Mouse (Mus musculus): ENCODE results near the gene Calhm3.

Gene Calhm3

DNA sequence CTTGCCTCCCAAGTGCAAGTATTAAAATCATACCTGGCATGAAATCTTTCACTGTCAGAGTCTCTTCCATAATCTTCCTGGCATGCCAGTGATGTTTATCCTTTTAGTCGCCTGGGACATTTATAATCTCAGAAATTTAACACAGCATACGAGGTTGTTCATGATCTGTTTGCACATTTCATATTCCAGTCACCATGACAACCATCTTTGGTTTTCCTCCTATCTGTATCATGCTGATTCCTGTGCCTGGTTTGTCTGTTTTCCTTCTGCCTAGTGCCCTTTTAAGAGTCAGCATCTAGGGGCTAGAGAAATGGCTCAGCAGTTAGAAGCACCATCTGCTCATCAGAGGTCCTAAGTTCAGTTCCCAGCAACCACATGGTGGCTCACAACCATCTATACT, 38.9 kb downstream of the Calhm3 start:
- no peak for DNase-seq (ENCODE audit: low spot score)

DNA sequence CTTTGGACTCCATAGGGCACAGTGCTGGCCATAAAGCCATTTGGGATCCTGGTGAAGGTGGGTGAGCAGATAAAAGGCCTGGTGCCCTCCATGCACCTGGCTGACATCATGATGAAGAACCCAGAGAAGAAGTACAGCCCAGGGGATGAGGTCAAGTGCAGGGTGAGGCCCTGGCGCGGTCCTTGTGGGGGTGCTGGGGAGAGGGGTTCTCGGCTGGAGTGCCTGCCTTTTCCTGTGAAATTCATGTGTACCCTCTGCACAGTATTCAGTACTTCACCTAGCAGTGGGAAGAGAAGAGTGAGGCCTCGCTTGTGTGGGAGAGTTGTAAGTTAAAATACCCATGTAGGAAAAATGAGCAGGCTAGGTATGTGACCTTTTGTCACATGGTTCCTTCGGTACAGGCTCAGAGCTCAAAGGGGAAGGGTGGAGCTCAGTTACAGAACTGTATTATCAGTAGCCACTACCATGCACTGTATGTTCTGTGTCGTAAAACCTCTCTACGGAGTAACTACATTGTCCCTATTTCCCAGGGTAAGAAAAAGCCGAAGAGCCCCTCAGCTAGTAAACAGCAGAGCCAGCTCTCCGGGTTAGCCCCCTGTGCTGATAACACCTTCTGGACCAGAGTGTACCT, 52.8 kb downstream of the Calhm3 start:
- no peak for DNase-seq (ENCODE audit: low spot score)

All from yolk sac, embryonic 10.5 days (tissue).